10 mouse cellular contexts compared by ENCODE assay signal in genomic region chr3:149594470-149594869, GRCm38 (mm10).
DNase-seq lines count a peak whose midpoint lies in the region; ATAC-seq and TF ChIP-seq lines count a peak whose summit lies in the region.
"Had no signal": no experiment of that assay in that cellular context is flagged by ENCODE, and none has a peak within 500 bp of the region (broad histone marks: within the 10 kb centered on the region; RNA-seq: fewer than 3 reads in every experiment).

No protein-coding gene starts in this region.

- ATAC-seq in kidney, embryonic 16.5 days (ENCODE audit: low FRiP score, low TSS enrichment): no peak
- ATAC-seq in lung, postnatal 0 days: no peak

- H3K27ac ChIP-seq in kidney, adult 2 months (ENCODE audit: insufficient read depth, low read depth, low read length): no peak overlapping the region
- H3K27ac ChIP-seq in kidney, embryonic 16.5 days (ENCODE audit: low read length): no peak overlapping the region
- H3K27ac ChIP-seq in ES-E14 (ENCODE audit: insufficient read depth, low read depth, low read length, poor library complexity, severe bottlenecking): no peak overlapping the region
- H3K27ac ChIP-seq in lung, postnatal 0 days (ENCODE audit: low read length): no peak overlapping the region
- H3K27ac ChIP-seq: embryonic facial prominence, embryonic 15.5 days; heart, embryonic 15.5 days; stomach, embryonic 15.5 days had no signal

- TF ChIP-seq EP300 in lung, postnatal 0 days (IDR thresholded peaks at IDR 0.05): no peak

- TF ChIP-seq CTCF in kidney, adult 2 months (conservative IDR thresholded peaks at IDR 0.05; ENCODE audit: insufficient read depth, insufficient read length, low read depth, low read length): no peak
- peak; percentile 30; the same call in 1 of the 2 replicates for TF ChIP-seq CTCF in lung, postnatal 0 days (IDR thresholded peaks at IDR 0.05)

- DNase-seq in kidney, adult 2 months: peak; percentile 20
- DNase-seq in ES-E14 (ENCODE audit: low read depth, low spot score): peak; percentile 19
- DNase-seq in adrenal gland, adult 8-10 months: peak; percentile 21
- no peak for DNase-seq in lung, postnatal 0 days (ENCODE audit: low spot score)
- DNase-seq in frontal cortex, postnatal 25 days (ENCODE audit: low spot score in 2 of 2): no peak
- DNase-seq in cerebellum, adult 9-11 months: no peak

- 56% methylated on average over 4 of the region's 4 CpGs for WGBS in kidney, adult 2 months
- 68% methylated on average over 4 of the region's 4 CpGs for WGBS in kidney, embryonic 16.5 days
- WGBS in lung, postnatal 0 days: 58% methylated on average over 4 of the region's 4 CpGs

- H3K9ac ChIP-seq in kidney, embryonic 16.5 days (replicated peaks; ENCODE audit: low read length): no peak overlapping the region
- H3K9ac ChIP-seq in ES-E14 (ENCODE audit: insufficient read depth, low read depth, low read length, poor library complexity, severe bottlenecking): no peak overlapping the region
- no peak overlapping the region for H3K9ac ChIP-seq in lung, postnatal 0 days (replicated peaks; ENCODE audit: low read depth)
- H3K9ac ChIP-seq: embryonic facial prominence, embryonic 15.5 days; heart, embryonic 15.5 days; stomach, embryonic 15.5 days had no signal

- H3K4me3 ChIP-seq in kidney, adult 2 months (ENCODE audit: insufficient read depth, low read depth, low read length): no peak overlapping the region
- no peak overlapping the region for H3K4me3 ChIP-seq in kidney, embryonic 16.5 days (ENCODE audit: low read length)
- H3K4me3 ChIP-seq in ES-E14 (ENCODE audit: insufficient read depth in 1 of 2, low read depth in 1 of 2, low read length in 2 of 2, poor library complexity in 1 of 2, severe bottlenecking in 1 of 2): no peak overlapping the region
- H3K4me3 ChIP-seq in lung, postnatal 0 days (ENCODE audit: low read depth, low read length): no peak overlapping the region
- H3K4me3 ChIP-seq: embryonic facial prominence, embryonic 15.5 days; heart, embryonic 15.5 days; stomach, embryonic 15.5 days had no signal

- no peak for TF ChIP-seq POLR2A in kidney, adult 2 months (IDR thresholded peaks at IDR 0.05; ENCODE audit: low read depth, low read length)

- H3K4me1 ChIP-seq in kidney, adult 2 months (ENCODE audit: control insufficient read depth, insufficient read depth, low read length): no peaks in the 10 kb centered on the region
- no peaks in the 10 kb centered on the region for H3K4me1 ChIP-seq in kidney, embryonic 16.5 days (ENCODE audit: insufficient read depth, low read length)
- no peaks in the 10 kb centered on the region for H3K4me1 ChIP-seq in ES-E14 (ENCODE audit: control insufficient read depth in 2 of 2, insufficient read depth in 2 of 2, low read length in 2 of 2, poor library complexity in 1 of 2)
- H3K4me1 ChIP-seq in lung, postnatal 0 days (ENCODE audit: insufficient read depth, low read depth, low read length): no peaks in the 10 kb centered on the region
- H3K4me1 ChIP-seq: embryonic facial prominence, embryonic 15.5 days; heart, embryonic 15.5 days; stomach, embryonic 15.5 days had no signal

- in situ Hi-C loops in ES-E14 (cut with MboI; ENCODE audit: low sequenced_read_pairs in 2 of 2, unreplicated experiment in 2 of 2): no loop called here

- H3K36me3 ChIP-seq in kidney, adult 2 months (ENCODE audit: control insufficient read depth, insufficient read depth, low read length): no peaks in the 10 kb centered on the region
- no peaks in the 10 kb centered on the region for H3K36me3 ChIP-seq in kidney, embryonic 16.5 days (ENCODE audit: insufficient read depth, low read length)
- H3K36me3 ChIP-seq in ES-E14 (ENCODE audit: control insufficient read depth, insufficient read depth, low read length, poor library complexity, severe bottlenecking): no peaks in the 10 kb centered on the region
- no peaks in the 10 kb centered on the region for H3K36me3 ChIP-seq in lung, postnatal 0 days (ENCODE audit: insufficient read depth, low read length)
- H3K36me3 ChIP-seq: embryonic facial prominence, embryonic 15.5 days; heart, embryonic 15.5 days; stomach, embryonic 15.5 days had no signal

- no peaks in the 10 kb centered on the region for H3K9me3 ChIP-seq in kidney, embryonic 16.5 days (ENCODE audit: low read length)
- no peaks in the 10 kb centered on the region for H3K9me3 ChIP-seq in ES-E14 (ENCODE audit: control insufficient read depth, insufficient read depth, low read depth, low read length)
- no peaks in the 10 kb centered on the region for H3K9me3 ChIP-seq in lung, postnatal 0 days (ENCODE audit: low read length)
- H3K9me3 ChIP-seq: embryonic facial prominence, embryonic 15.5 days; heart, embryonic 15.5 days; stomach, embryonic 15.5 days had no signal

- no peak overlapping the region for H3K4me2 ChIP-seq in kidney, embryonic 16.5 days (replicated peaks; ENCODE audit: low read depth, low read length)
- no peak overlapping the region for H3K4me2 ChIP-seq in lung, postnatal 0 days (replicated peaks; ENCODE audit: low read depth, low read length)
- H3K4me2 ChIP-seq: embryonic facial prominence, embryonic 15.5 days; heart, embryonic 15.5 days; stomach, embryonic 15.5 days had no signal

- no peaks in the 10 kb centered on the region for H3K27me3 ChIP-seq in kidney, adult 2 months (replicated peaks; ENCODE audit: control insufficient read depth, insufficient read depth, low read length)
- H3K27me3 ChIP-seq in kidney, embryonic 16.5 days (ENCODE audit: insufficient read depth, low read length): no peaks in the 10 kb centered on the region
- no peaks in the 10 kb centered on the region for H3K27me3 ChIP-seq in lung, postnatal 0 days (replicated peaks; ENCODE audit: insufficient read depth, low read length)
- H3K27me3 ChIP-seq: embryonic facial prominence, embryonic 15.5 days; heart, embryonic 15.5 days; stomach, embryonic 15.5 days had no signal

TF ChIP-seq in ES-E14, 5 proteins besides CTCF, POLR2A, EP300 and RAD21:
- TF ChIP-seq CHD2 (IDR thresholded peaks at IDR 0.05; ENCODE audit: low read depth, low read length) (no peak), ZC3H11A (IDR thresholded peaks at IDR 0.05; ENCODE audit: borderline replicate concordance, low read depth, low read length) (no peak), ZNF384 (IDR thresholded peaks at IDR 0.05; ENCODE audit: low read depth, low read length) (no peak), MAFK (IDR thresholded peaks at IDR 0.05; ENCODE audit: insufficient read depth, low read depth, low read length) (no peak), HCFC1 (IDR thresholded peaks at IDR 0.05; ENCODE audit: borderline replicate concordance, insufficient read depth, low read length) (no peak)

Comparison
In these comparisons a context has a peak if more than half of its experiments do, and no peak if none do; other contexts are left out.
1. DNase-seq: peak in kidney, adult 2 months (single experiment), ES-E14 (single experiment) and adrenal gland, adult 8-10 months (single experiment); none in lung, postnatal 0 days (single experiment), frontal cortex, postnatal 25 days (0 of 2) and cerebellum, adult 9-11 months (single experiment).